Mouse (Mus musculus): ENCODE results near the gene Ttll6. TPM values are rescaled to one million over a fixed set of nuclear protein-coding genes. Genes with fewer than 3 reads are reported as not detected.

Ttll6 gene
- polyA plus RNA-seq (2012) = not detected in 2 replicates

GRCm38 (mm10) chr11:96133239-96133865, at the start of gene Ttll6:
Gene Ttll6, plus strand, starts transcription at chr11:96133786.
- no peak for TF ChIP-seq GATA1 (IDR thresholded peaks at IDR 0.05; ENCODE audit: low read length)

GRCm38 (mm10) chr11:96087981-96088380, 45.6 kb upstream of the Ttll6 start:
- TF ChIP-seq GATA1 (IDR thresholded peaks at IDR 0.05; ENCODE audit: low read length) = no peak

- TF ChIP-seq GATA1 (IDR thresholded peaks at IDR 0.05; ENCODE audit: low read length) = no peak
These were observed 42.5 kb upstream of the Ttll6 start for GRCm38 (mm10) chr11:96091073-96091472.

- TF ChIP-seq GATA1 (IDR thresholded peaks at IDR 0.05; ENCODE audit: low read length) = no peak
These were observed 40.8 kb upstream of the Ttll6 start for GRCm38 (mm10) chr11:96092674-96093291.

GRCm38 (mm10) chr11:96093361-96093760, 40.2 kb upstream of the Ttll6 start:
- TF ChIP-seq GATA1 (IDR thresholded peaks at IDR 0.05; ENCODE audit: low read length) = no peak

GRCm38 (mm10) chr11:96108376-96108775, 25.2 kb upstream of the Ttll6 start:
- no peak for TF ChIP-seq GATA1 (IDR thresholded peaks at IDR 0.05; ENCODE audit: low read length)

GRCm38 (mm10) chr11:96111751-96112150, 21.8 kb upstream of the Ttll6 start, which contains the start of gene Calcoco2:
Gene Calcoco2, minus strand, starts transcription at chr11:96111964.
- no peak for TF ChIP-seq GATA1 (IDR thresholded peaks at IDR 0.05; ENCODE audit: low read length)

- no peak for TF ChIP-seq GATA1 (IDR thresholded peaks at IDR 0.05; ENCODE audit: low read length)
These were observed 19.5 kb upstream of the Ttll6 start for GRCm38 (mm10) chr11:96114077-96114476.

GRCm38 (mm10) chr11:96115416-96115815, 18.2 kb upstream of the Ttll6 start:
- no peak for TF ChIP-seq GATA1 (IDR thresholded peaks at IDR 0.05; ENCODE audit: low read length)

- TF ChIP-seq GATA1 (IDR thresholded peaks at IDR 0.05; ENCODE audit: low read length) = no peak
These were observed 17.5 kb upstream of the Ttll6 start for GRCm38 (mm10) chr11:96116116-96116515.

- no peak for TF ChIP-seq GATA1 (IDR thresholded peaks at IDR 0.05; ENCODE audit: low read length)
These were observed 14.2 kb upstream of the Ttll6 start for GRCm38 (mm10) chr11:96119401-96119800.

GRCm38 (mm10) chr11:96124052-96124914, 9.3 kb upstream of the Ttll6 start:
- no peak for TF ChIP-seq GATA1 (IDR thresholded peaks at IDR 0.05; ENCODE audit: low read length)

GRCm38 (mm10) chr11:96130606-96131005, 3.0 kb upstream of the Ttll6 start:
- TF ChIP-seq GATA1 (IDR thresholded peaks at IDR 0.05; ENCODE audit: low read length) = no peak

GRCm38 (mm10) chr11:96135847-96136246, 2.3 kb downstream of the Ttll6 start:
- TF ChIP-seq GATA1 (IDR thresholded peaks at IDR 0.05; ENCODE audit: low read length) = no peak

- TF ChIP-seq GATA1 (IDR thresholded peaks at IDR 0.05; ENCODE audit: low read length) = no peak
These were observed 7.2 kb downstream of the Ttll6 start for GRCm38 (mm10) chr11:96140726-96141175.

- TF ChIP-seq GATA1 (IDR thresholded peaks at IDR 0.05; ENCODE audit: low read length) = no peak
These were observed 10.2 kb downstream of the Ttll6 start for GRCm38 (mm10) chr11:96143766-96144165.

Measured in G1E-ER4 (cell line).